Mouse (Mus musculus): Measurements from ENCODE around the gene Zfp217. TPM values are rescaled to one million over a fixed set of nuclear protein-coding genes. Genes with fewer than 3 reads are reported as not detected.
A peak's percentile ranks its signal among the peaks of the same experiment; 100 is the strongest.

Gene Zfp217
- polyA plus RNA-seq, 1 experiment from 2014 or later: 5.4 TPM

DNA sequence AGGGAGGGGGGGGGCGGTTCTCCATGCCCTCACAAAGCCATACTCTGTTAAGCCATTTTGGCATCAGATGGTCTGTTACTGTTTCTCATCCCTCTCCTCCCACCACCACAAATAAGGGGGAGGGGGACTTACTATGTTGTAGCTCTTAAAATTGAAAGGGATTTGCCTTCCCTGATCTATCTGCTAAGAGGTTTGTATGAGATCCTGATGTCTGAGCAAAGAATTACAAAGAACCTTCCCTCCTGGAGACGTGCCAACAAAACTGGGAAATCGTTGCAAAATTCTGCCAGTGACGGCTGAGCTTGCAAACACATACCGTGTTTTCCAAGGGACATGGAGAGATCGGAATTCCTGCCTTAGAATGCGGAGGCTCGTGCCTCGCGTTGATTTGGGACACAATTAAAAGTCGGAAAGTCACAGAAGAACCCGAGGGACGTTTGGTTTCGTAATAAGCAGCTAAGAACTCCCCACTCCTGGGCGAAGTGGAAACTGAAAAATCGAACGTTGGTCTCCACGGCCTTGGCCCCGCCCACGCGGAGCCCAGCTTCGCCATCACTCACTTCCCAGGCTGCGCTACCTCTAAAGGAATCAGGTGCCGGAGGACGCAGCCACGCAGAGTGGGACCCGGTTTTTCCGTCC lies 14.7 kb downstream of the Zfp217 start:
- DNase-seq (ENCODE audit: low spot score) (peak; percentile 68), ATAC-seq (replicated peaks; ENCODE audit: low FRiP score) (no peak)
- WGBS: 1% methylated on average over 28 of the region's 28 CpGs
- Histone ChIP-seq H3K36me3 (ENCODE audit: control insufficient read depth, insufficient read depth, low read length) (no peaks in the 10 kb centered on the region), H3K27me3 (replicated peaks; ENCODE audit: control insufficient read depth, insufficient read depth, low read length) (no peaks in the 10 kb centered on the region), H3K27ac (ENCODE audit: low read depth, low read length) (peak overlapping the region; percentile 88), H3K9me3 (ENCODE audit: control insufficient read depth, low read length) (no peaks in the 10 kb centered on the region), H3K4me1 (replicated peaks; ENCODE audit: control insufficient read depth, insufficient read depth, low read length) (peaks cover 61% of the 10 kb centered on the region), H3K4me2 (peak overlapping the region; percentile 94), H3K4me3 (ENCODE audit: low read depth, low read length) (peak overlapping the region; percentile 59), H3K9ac (ENCODE audit: low read depth, low read length) (peak overlapping the region; percentile 73)

DNA sequence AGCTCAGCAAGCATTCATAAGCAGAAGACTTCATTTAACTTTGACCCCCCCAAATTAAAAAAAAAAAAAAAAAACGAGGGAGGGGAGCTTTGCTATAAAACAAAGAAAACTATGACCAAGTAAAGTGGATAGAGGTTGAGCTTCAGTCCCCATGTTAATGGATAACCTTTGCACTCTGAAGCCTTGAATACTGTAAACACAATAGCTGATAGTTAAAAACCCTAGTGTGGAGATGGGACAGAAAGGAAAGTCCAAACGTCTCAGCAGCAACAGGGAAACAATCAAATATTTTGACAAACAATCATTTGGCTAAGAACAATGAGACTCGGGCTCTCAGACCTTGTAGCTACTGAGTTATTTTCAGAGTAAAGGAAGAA lies 15.2 kb downstream of the Zfp217 start:
- 1% methylated on average over 3 of the region's 3 CpGs for WGBS
- peak overlapping the region; percentile 73 for H3K9ac ChIP-seq (ENCODE audit: low read depth, low read length)
- H3K9me3 ChIP-seq (ENCODE audit: control insufficient read depth, low read length): no peaks in the 10 kb centered on the region
- ATAC-seq (replicated peaks; ENCODE audit: low FRiP score): no peak
- no peak for DNase-seq (ENCODE audit: low spot score)
- H3K27me3 ChIP-seq (replicated peaks; ENCODE audit: control insufficient read depth, insufficient read depth, low read length): no peaks in the 10 kb centered on the region
- H3K4me1 ChIP-seq (replicated peaks; ENCODE audit: control insufficient read depth, insufficient read depth, low read length): peaks cover 63% of the 10 kb centered on the region
- peak overlapping the region; percentile 59 for H3K4me3 ChIP-seq (ENCODE audit: low read depth, low read length)
- no peaks in the 10 kb centered on the region for H3K36me3 ChIP-seq (ENCODE audit: control insufficient read depth, insufficient read depth, low read length)
- peak overlapping the region; percentile 88 for H3K27ac ChIP-seq (ENCODE audit: low read depth, low read length)
- peak overlapping the region; percentile 94 for H3K4me2 ChIP-seq

DNA sequence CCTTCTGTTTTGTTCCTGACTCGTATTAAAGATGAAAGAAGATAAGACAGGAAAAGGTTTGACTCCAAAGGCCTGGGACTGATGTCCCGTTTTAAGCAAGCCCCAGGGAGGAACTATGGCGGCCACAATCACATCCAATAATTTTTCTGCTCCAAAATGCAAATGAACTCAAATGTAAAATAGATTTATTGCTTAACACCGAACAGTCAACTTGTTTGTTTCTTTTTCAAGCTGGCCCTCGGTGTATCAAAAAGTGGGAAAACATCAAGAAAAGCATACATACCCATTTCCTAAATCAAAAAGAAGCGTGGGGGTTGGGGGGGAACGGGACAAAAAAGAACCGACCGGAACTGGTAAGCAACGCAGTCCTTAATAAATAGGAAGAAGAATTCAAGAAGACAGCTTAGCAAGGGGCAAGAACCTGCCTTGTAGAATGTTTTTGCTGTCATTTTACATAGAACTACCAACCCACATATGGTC lies 15.9 kb downstream of the Zfp217 start:
- peak overlapping the region; percentile 94 for H3K4me2 ChIP-seq
- peak overlapping the region; percentile 96 for H3K4me3 ChIP-seq (ENCODE audit: low read depth, low read length)
- no peaks in the 10 kb centered on the region for H3K9me3 ChIP-seq (ENCODE audit: control insufficient read depth, low read length)
- 7% methylated on average over 10 of the region's 10 CpGs for WGBS
- ATAC-seq (replicated peaks; ENCODE audit: low FRiP score): no peak
- no peak for DNase-seq (ENCODE audit: low spot score)
- 0 out of 2 replicates have a peak overlapping the region, but pooled peaks have one; percentile 27 for H3K9ac ChIP-seq (ENCODE audit: low read depth, low read length)
- no peaks in the 10 kb centered on the region for H3K27me3 ChIP-seq (replicated peaks; ENCODE audit: control insufficient read depth, insufficient read depth, low read length)
- 0 out of 2 replicates have a peak, but pooled peaks cover 2% of the 10 kb centered on the region for H3K36me3 ChIP-seq (ENCODE audit: control insufficient read depth, insufficient read depth, low read length)
- peaks cover 64% of the 10 kb centered on the region for H3K4me1 ChIP-seq (replicated peaks; ENCODE audit: control insufficient read depth, insufficient read depth, low read length)
- peak overlapping the region; percentile 20; the same call in 1 of the 2 replicates for H3K27ac ChIP-seq (ENCODE audit: low read depth, low read length)

DNA sequence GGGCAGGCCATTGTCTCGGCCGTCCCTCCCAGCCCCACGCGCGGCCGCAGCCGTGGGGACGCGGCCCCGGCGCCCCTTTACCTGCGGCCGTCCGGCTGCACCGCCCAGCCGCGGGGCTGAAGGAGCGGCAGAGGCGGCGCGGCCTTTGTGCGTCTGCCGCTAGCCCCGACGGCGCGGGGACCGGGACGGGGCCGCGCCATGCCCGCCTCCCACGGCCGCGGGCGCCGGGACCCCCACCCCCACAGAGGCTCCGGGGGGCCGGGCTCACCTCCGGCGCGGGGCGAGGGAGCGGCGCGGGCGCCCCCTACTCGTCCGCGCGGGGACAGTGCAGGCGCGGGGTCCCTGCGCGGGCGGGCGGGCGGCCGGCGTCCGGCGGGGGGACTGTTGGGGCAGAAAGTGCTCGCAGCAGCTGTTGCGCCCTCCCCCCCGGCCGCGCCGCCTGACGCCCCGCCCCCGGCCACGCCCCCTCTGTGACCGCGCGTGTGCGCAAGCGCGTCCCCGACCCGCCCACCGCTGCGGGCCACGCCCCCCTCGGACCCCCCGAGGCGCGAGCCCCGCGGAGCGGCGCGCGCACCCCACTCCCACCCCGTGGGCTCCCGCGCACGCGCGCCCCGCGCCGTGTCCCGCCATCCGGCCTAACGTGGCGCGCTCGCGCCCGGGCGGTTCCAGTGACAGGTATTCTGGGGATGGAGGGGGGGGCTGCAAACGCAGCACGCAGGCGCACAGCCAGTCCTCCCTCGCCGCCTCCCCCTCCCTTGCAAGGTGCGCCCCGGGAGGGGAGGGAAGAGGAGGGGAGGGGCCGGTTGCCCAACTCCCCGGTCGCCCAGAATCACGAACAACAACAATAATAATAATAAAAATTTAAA lies 16.9 kb downstream of the Zfp217 start:
- ATAC-seq (replicated peaks; ENCODE audit: low FRiP score): peak; percentile 77
- WGBS: 1% methylated on average over 75 of the region's 122 CpGs
- peak overlapping the region; percentile 96 for H3K4me3 ChIP-seq (ENCODE audit: low read depth, low read length)
- H3K9me3 ChIP-seq (ENCODE audit: control insufficient read depth, low read length): no peaks in the 10 kb centered on the region
- no peaks in the 10 kb centered on the region for H3K27me3 ChIP-seq (replicated peaks; ENCODE audit: control insufficient read depth, insufficient read depth, low read length)
- H3K4me2 ChIP-seq: peak overlapping the region; percentile 94
- peak overlapping the region; percentile 98 for H3K27ac ChIP-seq (ENCODE audit: low read depth, low read length)
- H3K36me3 ChIP-seq (ENCODE audit: control insufficient read depth, insufficient read depth, low read length): 0 out of 2 replicates have a peak, but pooled peaks cover 2% of the 10 kb centered on the region
- peak overlapping the region; percentile 96 for H3K9ac ChIP-seq (ENCODE audit: low read depth, low read length)
- DNase-seq (ENCODE audit: low spot score): peak; percentile 93
- H3K4me1 ChIP-seq (replicated peaks; ENCODE audit: control insufficient read depth, insufficient read depth, low read length): peaks cover 64% of the 10 kb centered on the region

DNA sequence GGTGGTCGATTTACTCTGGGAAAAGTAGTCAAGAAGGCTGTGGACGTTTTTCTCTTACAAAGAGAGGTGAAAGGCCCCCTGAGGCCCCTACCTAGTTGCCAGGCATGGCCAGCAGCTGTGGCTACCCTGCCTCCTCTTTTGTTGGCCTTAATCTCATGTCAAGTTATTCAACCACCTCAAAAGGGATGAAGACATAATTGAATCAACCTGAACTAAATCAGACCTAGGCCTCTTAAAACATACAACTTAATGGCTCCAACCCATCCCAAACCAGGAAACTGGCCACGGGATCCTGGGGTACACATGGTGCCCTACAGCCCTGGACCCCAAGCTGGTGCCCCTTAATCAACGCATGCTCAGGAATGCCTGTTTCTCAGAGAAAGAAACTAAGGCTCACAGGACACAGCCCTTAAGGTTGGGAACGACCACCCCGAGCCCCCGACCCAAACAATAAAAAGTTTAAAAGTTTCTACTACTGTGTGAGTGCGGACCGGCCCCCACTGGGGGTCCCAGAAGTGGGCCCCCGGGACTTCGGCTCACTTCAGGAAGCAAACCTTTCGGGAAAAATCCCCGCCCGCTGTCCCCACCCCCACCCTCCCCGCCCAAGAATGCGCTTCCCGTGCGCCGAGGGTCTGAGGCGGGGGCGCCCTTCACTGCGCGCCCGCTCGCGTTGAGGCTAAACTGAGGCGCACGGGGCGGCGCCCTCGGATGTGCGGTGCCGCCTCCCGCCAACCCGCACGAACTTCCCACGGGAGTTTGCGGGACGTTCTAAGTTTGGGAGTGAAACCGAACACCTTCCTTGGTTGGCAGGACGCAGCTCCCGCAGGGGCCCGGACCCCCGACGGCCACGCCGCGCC lies 17.8 kb downstream of the Zfp217 start:
- 0 out of 2 replicates have a peak, but pooled peaks cover 2% of the 10 kb centered on the region for H3K36me3 ChIP-seq (ENCODE audit: control insufficient read depth, insufficient read depth, low read length)
- DNase-seq (ENCODE audit: low spot score): peak; percentile 60
- peak overlapping the region; percentile 98 for H3K27ac ChIP-seq (ENCODE audit: low read depth, low read length)
- H3K4me2 ChIP-seq: peak overlapping the region; percentile 94
- peak overlapping the region; percentile 96 for H3K9ac ChIP-seq (ENCODE audit: low read depth, low read length)
- H3K4me3 ChIP-seq (ENCODE audit: low read depth, low read length): peak overlapping the region; percentile 96
- H3K9me3 ChIP-seq (ENCODE audit: control insufficient read depth, low read length): no peaks in the 10 kb centered on the region
- WGBS: under 1% methylated on average over 48 of the region's 48 CpGs
- H3K27me3 ChIP-seq (replicated peaks; ENCODE audit: control insufficient read depth, insufficient read depth, low read length): no peaks in the 10 kb centered on the region
- no peak for ATAC-seq (replicated peaks; ENCODE audit: low FRiP score)
- H3K4me1 ChIP-seq (replicated peaks; ENCODE audit: control insufficient read depth, insufficient read depth, low read length): peaks cover 66% of the 10 kb centered on the region

DNA sequence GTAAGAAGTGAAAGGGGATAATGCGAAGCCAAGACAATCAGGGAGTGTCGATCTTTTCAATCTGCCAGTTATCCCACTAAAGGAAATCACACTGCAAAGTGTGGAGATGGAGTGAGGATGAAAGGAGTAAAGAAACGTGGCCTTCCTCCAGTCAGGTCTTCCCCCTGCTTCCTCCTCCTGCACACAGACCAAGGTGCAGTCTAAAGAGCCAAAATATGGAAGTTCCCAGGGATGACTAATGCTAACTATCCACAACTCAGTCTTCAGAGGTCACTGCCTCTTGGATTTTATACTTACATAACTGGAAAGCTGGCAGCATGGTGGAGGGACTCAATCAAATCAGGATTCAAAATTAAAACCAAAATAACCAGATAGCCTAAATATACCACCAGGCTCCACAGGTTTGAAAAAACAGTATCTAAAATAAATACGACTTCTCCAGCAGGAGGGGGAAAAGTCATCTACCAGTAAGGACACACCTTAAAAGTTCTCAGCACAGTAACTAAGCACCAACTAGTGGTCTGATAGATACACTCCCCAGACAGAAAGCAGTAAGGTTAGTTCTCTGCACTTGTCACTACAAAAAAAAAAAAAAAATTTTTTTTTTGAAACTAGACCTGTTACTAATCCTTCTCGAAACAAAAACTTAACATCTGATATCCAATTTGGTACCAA lies 18.5 kb downstream of the Zfp217 start:
- Histone ChIP-seq H3K4me3 (ENCODE audit: low read depth, low read length) (peak overlapping the region; percentile 96), H3K9me3 (ENCODE audit: control insufficient read depth, low read length) (no peaks in the 10 kb centered on the region), H3K4me2 (peak overlapping the region; percentile 94), H3K9ac (ENCODE audit: low read depth, low read length) (peak overlapping the region; percentile 48), H3K36me3 (ENCODE audit: control insufficient read depth, insufficient read depth, low read length) (0 out of 2 replicates have a peak, but pooled peaks cover 2% of the 10 kb centered on the region), H3K27ac (ENCODE audit: low read depth, low read length) (peak overlapping the region; percentile 98), H3K27me3 (replicated peaks; ENCODE audit: control insufficient read depth, insufficient read depth, low read length) (no peaks in the 10 kb centered on the region), H3K4me1 (replicated peaks; ENCODE audit: control insufficient read depth, insufficient read depth, low read length) (peaks cover 65% of the 10 kb centered on the region)
- no peak for ATAC-seq (replicated peaks; ENCODE audit: low FRiP score)
- 16% methylated on average over 5 of the region's 5 CpGs for WGBS
- DNase-seq (ENCODE audit: low spot score): no peak

DNA sequence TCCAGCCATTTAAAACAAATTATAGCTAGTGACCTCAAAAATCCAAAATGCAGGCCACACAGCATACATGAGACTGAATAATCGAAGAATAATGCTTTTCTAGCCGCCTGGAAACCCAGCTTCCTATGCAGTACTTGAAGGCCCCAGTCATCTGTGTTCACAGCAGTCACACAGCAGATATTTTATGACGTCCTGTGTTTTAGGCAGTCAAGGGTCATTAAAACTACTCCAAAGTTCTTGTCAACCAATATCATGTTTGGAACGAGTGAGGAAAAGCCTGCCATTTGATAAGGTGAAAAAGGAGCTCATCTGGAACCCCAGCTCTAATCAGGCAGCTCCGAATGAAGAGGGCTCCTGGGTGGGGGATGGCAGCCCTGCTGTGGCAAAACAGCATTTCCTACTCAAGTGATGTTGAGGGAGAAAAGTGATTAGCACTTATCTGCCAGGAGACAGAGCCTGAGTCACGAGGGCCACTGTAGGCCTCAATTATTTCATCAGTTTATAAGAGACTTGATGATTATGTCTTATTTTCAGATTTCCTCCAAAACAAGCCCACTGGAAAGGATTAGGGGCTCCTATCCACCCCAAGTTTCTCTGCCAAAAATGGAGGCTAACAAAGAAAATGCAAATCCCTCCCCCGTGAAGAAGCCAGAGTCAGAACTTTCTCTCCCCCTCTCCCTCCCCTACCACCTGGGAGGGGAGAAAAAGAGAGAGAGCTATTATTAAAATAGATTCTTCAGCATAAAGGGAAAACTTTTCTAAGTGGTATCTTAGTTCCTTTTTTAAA lies 19.2 kb downstream of the Zfp217 start:
- H3K36me3 ChIP-seq (ENCODE audit: control insufficient read depth, insufficient read depth, low read length): 0 out of 2 replicates have a peak, but pooled peaks cover 2% of the 10 kb centered on the region
- H3K9me3 ChIP-seq (ENCODE audit: control insufficient read depth, low read length): no peaks in the 10 kb centered on the region
- WGBS: 15% methylated on average over 7 of the region's 7 CpGs
- DNase-seq (ENCODE audit: low spot score) (no peak), ATAC-seq (replicated peaks; ENCODE audit: low FRiP score) (peak; percentile 82)
- peak overlapping the region; percentile 94 for H3K4me2 ChIP-seq
- no peaks in the 10 kb centered on the region for H3K27me3 ChIP-seq (replicated peaks; ENCODE audit: control insufficient read depth, insufficient read depth, low read length)
- H3K4me3 ChIP-seq (ENCODE audit: low read depth, low read length): peak overlapping the region; percentile 96
- H3K9ac ChIP-seq (ENCODE audit: low read depth, low read length): peak overlapping the region; percentile 48
- H3K4me1 ChIP-seq (replicated peaks; ENCODE audit: control insufficient read depth, insufficient read depth, low read length): peaks cover 58% of the 10 kb centered on the region
- peak overlapping the region; percentile 98 for H3K27ac ChIP-seq (ENCODE audit: low read depth, low read length)
